Mouse (Mus musculus): ENCODE data around the gene Ak4.
"Not testable (repeated sequence)": the region's sequence is repeated elsewhere in the genome, so short reads cannot be mapped to it uniquely, and the experiment has no call there.

Gene Ak4

DNA sequence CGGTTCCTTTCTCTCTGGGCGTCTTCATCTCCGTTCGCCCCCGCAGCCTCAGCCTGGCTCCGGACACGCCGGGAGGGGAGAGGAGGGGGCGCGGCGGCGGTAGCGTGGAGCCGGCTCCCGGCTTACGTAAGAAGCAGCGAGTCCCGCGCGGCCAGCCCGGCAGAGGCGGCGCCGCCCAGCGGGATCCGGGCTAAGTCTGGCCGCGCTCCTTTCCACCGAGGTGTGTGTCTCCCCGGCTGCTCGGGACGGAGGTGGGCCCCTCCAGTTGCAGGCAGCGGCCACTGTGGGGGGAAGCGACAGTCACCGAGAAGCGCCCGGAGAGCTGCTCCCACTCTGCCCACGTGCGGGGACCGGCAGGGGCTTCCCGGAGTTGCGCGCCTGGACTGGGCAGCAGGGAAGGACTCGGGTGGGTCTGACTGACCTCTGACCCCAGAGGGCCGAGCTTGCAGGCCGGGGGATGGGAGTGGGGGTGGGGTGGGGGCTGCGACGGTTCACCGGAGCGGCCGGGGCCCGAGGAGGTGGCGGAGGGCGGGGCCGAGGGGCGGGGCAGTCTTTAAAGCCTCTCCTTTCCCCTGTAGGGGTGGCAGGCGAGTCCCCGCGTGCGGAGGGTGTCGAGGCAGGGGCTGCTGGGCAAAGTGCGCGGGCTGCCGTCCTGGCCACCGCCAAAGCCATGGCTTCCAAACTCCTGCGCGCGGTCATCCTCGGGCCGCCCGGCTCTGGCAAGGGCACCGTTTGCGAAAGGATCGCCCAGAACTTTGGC is at the start of gene Ak4:
Ak4 (plus strand) TSS at position 127 of the 760 bp plus-strand sequence.
- DNase-seq = peak; percentile 84

DNA sequence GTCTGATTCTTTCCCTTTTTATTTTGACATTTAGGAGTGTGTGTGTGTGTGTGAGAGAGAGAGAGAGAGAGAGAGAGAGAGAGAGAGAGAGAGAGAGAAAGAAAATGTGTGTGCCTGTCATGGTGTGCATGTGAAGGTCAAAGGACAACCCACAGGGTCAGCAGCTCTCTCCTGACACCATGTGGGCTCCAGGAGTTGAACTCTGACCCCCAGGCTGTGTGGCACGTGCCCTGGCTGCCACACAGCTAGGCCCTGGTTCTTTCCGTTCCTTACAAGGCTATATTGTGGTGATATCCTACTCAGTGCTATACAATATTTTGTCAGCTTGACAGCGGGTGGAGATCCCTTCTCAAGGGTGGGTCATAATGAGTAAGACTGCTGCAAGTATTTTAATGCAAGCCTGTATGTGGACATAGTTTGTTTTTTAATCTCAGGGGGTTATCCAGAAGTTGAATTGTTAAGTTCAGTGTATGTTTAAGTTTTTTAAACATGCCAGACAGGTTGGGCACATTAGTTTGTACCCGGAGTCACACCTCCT is 49.3 kb upstream of the Ak4 start:
- DNase-seq = peak; percentile 69

DNA sequence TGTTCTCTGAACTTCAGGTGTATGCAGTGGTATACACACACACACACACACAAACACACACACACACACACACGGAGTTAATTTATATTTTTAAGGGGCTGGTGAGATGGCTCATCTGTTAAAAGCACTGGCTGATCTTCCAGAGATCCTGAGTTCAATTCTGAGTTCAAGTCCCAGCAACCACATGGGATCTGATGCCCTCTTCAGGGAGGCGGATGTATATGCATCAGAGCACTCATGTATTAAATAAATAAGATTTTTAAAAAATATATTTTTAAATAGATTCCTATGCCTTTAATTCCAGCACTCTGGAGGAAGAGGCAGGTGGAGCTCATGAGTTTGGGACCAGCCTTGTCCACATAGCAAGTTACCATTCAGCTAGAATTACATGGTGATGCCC is 46.8 kb upstream of the Ak4 start:
- no peak for DNase-seq

DNA sequence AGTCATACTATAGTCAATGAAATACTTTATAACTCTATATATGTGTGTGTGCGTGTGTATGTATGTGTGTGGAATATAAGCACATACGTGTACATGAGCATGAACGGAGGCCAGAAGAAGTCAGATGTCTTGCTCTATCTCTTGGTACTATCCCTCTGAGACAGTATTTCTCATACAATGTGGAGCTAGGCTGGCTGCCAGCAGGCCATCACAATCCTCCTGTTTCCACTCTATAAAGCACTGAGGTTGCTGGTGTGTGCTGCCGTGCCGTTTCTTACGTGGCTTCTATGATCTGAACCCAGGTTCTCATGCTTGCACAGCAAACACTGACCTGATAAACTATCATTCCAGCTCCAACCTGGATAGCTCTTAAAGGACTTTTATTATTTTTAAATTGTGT is 46.3 kb upstream of the Ak4 start:
- no peak for DNase-seq

DNA sequence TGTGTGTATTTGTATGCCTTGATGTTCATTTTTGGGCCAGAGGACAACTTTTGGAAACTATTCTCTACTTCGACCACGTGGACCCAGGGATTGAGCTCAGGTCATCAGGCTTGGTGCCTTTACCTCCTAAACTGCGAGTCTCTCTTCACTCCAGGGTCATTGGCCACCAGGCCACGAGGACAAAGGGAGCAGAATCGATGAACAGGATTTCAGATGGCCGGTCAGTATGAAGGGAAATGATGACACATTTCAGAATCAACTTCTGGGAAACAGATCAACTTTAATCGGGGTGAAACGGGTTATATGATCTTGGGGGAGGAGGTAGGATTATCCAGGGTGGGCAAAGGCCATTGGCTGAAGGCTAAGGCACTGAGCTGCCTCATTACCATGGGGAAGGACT is 45.0 kb upstream of the Ak4 start:
- no peak for DNase-seq

DNA sequence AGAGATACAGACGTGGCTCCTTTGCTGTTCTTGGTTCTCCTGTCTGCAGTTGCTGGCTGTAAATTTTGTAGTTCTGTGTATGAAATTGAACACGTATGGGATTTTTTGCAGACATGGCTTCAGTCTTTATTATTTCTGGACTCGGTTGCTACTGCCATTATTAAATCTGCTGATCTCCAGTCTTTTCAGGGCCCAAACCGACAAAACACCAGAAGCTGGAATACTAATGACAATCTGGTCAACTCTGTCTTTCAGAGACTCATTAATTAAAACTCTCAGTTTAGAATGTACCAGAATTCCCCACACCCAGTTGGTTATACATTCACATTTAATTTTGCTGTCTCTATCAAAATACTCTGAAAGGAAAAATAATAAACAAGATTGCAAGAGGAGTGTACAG is 42.2 kb upstream of the Ak4 start:
- DNase-seq = no peak

DNA sequence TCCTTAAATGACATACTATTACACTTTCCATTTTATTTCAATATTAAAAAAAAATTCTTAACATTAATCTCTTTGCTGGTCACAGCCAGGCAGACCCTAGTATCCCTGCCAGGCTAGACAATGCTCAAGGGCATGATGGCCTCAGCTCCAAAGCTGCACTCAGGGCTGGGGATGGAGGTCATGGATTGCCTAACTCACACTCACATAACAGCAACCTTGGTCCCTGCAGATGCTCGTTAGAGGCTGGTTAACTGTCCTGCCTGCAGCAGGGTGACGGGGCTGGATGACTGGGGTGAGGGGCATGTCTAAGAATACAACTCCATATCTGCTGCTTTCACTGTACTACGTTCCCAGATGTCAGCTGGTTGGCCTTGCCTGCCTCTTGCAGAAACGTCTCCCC is 40.8 kb upstream of the Ak4 start:
- DNase-seq = no peak

DNA sequence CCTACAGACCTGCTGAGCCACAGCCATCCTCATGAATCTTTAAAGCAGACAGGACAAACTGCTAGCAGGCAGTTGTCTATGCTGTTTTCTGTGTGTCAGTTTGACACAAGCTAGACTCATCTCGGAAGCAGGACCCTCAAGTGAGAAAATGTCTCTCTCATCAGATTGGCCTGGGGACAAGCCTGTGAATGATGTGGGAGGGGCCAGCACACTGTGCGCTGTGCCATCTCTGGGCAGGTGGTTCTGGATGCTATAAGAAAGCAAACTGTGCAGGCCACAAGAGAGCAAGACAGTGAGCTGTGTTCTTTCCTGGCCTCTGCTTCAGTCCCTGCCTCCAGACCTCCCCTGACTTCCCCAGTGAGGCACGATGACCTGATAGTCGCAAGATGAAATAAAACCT is 40.3 kb upstream of the Ak4 start:
- no peak for DNase-seq

DNA sequence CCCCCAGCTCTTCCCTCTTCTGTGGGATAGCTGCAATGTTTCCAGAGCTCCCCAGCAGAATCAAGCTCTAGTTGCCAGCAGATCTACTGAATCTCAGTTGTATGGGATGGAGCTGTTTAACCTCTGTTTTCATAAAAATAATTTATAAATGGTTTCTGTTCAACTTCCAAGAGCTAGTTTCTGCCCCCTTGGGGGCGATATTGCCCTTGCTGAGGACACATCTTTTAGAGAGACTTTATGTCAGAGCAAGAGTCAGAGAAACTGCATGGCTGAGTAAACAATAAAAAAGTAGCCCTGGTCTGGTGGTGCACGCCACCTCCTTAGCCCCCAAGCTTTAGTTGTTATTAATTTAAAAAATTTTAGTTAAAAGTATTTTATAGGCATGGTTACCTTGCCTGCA is 34.1 kb upstream of the Ak4 start:
- no peak for DNase-seq

DNA sequence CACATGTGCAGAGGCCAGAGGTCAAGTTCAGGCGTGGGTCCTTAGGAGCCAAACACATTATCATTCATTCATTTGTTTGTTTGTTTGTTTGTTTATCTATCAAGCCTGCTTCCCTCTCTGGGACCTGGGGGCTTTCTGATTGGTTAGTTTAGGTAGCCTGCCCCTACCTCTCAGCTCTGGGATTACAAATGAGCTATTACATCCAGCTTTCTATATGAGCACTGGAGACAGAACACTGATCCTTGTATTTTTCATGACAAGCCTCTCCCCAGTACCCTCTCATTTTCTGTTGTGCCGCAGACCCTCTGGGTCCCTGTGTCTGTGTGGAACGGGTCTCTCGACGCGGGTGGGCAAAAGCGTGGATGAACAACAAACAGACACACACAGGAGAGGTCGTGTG is 30.8 kb upstream of the Ak4 start:
- DNase-seq = no peak

DNA sequence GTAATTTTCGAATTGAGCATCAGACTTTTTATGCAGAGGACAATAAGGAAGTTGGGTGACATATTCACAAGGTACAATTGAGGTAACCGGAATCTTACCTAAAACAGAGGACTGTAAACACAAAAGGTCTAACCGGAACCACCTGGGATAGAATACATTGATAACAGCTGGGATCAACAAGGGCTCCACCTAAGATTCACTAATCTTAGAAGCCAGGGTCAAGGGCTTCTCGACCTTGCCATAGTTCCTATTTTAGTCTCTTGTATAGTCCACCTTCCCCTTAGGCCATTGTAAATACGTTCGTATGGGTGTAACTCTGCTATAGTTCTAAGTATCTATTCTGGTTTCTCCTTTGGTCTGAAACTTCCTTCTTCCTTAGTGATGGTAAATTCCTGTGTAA is 30.4 kb upstream of the Ak4 start:
- not testable (repeated sequence) for DNase-seq

DNA sequence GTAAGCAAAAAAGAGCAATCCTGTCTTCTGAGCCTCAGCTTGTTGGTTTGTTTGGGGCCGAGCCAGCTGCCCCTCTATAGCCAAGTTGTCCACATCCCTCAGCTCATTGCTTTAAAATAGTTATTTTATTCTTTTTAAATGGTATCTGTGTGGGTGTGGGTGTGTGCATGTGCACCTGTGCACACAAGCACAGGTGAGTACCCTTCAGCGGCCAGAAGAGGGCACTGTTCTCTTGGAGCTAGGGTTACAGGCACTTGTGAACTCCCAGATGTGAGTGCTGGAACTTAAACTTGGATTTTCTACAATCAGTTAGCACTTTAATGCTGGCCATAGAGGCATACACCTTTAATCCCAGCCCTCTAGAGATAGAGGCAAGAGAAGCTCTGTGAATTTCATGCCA is 26.8 kb upstream of the Ak4 start:
- DNase-seq = peak; percentile 61

DNA sequence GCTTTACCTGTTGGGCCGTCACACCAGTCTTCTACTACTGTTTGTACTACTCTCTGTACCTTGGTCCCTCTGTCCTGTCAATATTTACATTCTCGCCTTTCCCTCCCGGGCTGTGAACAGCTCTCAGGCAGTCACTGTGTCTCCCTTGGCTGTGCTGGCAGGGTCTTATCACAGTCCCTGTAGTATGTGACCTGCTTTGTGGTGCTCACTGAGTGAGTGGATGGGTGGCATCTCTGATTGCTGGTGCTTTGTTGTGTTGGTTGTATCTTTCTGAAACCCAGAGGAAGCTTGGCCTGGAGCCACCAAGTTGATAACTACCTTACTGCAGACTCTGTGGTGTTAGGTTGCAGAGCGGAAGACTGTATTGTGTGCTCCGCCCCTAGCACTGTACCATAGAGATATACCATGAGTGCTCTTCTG is 25.8 kb upstream of the Ak4 start:
- no peak for DNase-seq

DNA sequence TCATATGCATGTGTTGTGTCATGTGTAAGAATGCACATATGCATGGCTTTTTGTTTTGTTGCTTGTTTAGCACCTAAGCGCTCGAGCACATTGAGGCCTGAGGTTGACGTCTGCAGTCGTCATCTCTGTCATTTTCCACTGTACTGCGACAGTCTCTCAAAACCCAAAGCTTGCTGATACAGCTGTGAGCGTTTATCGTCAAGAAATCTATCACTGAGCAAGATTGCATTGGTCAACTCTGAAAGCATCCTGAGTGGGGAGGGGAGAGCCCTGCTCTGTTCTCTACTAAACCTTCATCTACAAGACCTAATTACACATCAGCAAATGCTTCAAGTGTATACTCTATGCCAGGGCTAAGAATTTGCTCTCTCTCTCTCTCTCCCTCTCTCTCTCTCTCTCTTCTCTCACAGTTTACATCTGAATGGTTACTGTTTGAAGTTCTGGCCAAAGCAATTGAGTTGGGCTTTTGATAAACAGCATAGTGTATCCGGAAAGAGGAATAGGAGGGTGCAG is 24.0 kb upstream of the Ak4 start:
- DNase-seq = no peak

DNA sequence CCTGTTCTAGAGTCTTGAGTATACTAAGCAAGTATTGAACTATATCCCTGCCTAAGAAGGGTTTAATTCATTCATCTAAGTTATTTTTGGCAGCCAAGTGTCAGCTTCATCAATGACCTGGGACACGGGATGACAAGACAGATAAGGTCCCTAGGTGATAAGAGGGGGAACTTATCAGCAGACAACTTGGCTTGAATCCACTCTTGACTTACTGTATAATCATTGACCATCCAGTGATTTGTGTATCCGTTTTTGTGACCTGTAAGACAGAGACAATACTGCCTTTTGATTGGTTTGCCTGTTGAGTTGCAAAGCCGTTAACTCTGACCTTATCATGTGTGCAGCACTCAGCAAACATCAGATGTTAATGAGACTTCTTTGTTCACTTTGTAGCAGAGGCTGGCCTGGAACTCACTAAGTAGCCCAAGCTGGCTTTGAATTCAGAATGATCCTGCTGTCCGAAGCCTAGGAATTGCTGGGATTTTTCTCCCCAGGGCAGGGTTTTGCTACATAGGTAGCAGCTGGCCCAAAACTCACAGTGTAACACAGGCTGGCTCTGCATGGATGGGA is 19.0 kb upstream of the Ak4 start:
- no peak for DNase-seq

DNA sequence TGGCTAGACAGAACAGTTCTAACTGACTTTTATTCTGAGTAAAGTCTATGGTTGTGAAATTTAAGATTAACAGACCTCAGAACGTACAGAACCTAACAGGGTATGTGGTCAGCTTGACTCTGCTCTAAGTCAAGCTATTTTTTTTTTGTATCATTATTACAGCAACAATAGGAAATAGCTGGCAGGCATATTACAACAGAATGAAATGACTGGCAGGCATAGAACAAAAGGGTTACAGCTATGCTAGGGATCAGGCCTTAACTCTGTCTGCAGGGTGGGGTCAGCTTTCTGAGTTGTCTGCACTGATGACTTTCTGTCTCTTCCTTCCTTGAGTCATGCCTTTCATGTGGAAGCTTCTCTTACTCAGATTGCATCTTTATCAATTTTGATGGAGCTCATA is 17.1 kb upstream of the Ak4 start:
- DNase-seq = no peak

DNA sequence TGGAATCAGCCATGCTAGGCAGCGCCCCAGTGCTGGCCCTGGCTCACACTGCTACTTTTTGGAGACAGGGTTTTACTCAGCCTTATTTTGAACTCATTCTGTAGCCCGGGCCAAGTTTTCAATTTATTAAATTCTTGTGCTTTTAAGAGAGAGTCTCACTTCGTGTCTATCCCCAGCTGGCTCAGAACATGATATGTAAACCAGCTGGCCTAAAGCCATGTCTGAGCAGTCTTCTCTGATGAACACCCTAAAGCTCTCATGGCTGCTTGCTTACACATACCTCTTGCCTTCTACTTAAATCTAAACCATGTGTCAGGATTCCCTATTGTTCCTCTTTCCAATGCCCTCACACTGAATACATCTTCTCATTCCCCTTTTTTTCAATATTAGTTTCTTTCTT is 14.2 kb upstream of the Ak4 start:
- DNase-seq = no peak

DNA sequence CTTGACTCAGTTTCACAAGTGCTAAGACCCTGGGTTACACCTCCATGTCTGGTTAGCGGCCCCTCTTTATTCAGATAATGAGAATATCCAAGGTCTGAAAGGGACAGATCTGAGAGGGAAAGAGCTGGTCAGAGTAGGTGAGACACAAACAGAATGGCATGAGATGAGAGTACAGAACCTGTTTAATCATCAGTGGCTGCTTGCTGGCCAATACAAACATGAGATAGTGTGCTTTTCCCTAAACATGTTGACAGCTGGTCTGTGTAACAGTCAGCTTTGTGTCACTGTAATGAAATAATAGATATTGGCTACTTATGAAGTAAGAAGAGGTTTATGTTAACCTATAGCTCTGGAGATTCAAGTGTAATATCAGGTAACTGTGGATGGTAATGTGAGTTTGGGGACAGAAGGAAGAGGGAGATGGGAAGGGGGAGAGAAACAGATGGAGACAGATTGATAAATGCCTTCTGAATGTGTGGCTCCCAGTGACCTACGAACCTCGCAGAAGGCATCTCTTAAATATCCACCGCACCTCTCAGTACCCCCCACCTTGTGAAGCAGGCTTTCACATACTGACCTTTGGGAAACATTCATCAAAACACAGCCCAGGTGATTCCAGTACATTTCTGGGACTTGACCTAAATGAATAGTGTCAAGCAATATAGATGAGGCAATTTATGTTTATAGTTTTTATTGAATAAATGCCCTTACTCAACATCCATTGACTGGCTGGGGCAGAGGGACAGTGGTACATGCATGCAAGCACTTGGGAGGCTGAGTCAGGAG is 12.5 kb upstream of the Ak4 start:
- no peak for DNase-seq

DNA sequence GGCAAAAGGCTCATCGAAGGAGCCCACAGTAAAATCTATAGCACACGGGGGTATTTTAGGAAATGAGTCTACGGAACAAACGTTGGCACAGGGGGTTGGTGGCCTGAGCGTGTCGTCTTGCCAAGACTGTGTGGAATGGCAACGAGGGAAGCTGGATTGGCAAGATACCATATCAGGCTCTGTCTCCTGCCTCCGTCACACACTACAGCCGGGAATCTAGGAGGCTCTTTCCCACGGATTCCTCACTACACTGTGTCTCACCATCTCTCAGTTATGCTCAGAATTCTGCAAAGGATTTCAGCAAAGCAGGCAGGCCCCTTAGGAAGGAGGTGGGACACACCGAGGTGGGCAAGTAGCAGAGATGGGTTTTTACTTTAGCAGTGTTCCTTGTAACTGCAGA is 2.1 kb upstream of the Ak4 start:
- DNase-seq = no peak

DNA sequence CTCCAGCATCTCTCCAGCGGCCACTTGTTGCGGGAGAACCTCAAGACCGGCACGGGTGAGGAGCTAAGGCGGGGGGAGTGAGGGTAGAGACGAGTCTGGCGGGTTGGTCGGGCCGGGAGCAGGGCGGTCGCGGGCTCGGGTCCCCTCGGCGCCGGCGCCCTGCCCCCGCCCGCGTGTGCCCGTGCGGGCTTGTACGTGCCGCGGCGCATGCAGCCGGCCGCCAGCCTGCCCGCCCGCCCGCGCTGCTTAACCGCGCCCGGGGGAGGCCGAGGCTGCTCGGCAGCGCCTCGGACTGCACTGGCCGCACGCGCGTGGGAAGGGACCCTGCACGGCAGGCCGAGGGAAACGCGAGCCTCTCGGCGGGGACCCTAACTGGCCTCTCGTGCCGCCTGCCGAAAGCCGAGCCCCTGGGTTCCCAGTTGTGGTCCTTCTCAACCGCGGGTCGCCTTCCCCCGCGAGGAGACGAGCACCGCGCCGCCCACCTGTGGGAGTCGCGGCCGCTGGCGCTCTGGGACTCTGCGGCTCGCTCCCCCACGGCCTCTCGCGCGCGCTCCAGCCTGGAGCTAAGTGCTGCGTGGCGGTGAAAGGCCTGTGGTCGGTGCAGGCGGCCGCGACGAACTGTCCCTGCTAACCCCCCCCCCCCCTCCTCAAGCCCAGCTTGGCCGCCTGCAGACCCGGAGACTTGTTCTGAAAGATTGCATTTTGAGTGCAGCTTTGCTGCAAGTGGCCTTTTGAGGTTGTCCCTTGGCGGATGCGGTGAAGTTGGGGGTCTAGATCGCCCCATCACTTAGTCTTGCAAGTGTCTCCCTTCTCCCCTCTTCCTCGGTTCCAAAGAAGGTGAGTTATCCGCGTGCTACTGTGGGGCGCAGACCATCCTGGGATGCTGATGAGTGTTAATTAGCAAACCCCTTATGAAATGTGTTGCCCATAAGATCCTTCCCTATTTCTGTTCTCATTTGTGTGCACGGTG is 1.1 kb downstream of the Ak4 start:
- no peak for DNase-seq

DNA sequence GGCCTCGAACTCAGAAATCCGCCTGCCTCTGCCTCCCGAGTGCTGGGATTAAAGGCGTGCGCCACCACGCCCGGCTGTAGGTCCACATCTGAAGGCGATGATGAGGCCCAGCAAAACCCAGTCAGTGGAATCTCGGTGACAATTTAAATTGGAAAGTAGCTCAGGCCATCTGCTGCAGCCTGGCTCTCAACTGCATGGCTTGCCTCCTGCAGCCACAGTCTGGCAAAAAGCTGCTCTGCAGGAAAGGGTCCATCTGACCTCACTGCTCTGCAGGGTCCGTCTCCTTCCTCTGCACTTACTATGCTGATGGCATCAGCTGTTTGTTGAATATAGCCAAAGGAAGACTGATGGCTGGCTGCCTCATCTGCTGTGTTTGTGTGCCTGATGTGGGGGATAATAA is 3.9 kb downstream of the Ak4 start:
- no peak for DNase-seq

DNA sequence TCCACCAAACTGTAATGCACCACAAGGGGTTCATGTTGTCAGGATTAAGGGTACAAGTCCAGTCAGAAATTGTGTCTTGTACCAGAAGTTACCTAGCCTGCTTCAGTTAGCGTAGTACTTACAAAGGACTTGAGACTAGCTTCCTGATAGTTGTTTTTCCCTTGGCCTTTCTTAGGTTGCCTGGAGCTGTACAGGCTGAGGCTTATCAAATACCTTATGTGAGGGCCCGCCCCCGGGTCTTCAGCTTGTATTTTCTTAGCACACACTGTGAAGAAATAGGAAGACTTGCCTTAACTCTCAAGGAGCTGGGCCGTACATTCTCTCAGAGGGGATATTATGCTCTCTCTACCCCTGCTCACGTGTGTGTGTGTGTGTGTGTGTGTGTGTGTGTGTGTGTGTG is 4.5 kb downstream of the Ak4 start:
- DNase-seq = peak; percentile 16

DNA sequence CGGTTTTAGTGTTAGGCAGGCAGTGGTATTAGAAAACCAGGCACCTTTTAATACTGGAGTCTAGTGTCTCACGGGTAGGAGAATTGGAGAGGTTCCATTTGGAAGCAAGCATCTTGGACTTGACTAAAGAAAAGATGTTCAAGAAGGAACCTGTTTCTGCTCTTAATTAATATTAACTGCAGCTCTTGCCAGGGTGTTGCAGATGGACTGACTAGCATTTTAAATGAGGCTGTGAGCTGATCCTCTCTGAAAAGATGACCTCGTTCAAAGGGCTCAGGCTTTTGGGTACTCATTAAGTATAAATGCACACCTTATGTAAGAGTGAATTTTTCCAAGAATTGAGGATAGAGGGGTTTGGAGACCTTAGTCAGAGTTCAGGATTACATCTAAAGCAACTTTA is 5.4 kb downstream of the Ak4 start:
- DNase-seq = no peak
